Mouse (Mus musculus): ENCODE measurements around the gene B230104I21Rik.

B230104I21Rik gene

GRCm38 (mm10) chr4:154393196-154394122 lies 57.5 kb downstream of the B230104I21Rik start:
- no peak for DNase-seq (ENCODE audit: low spot score)

DNA sequence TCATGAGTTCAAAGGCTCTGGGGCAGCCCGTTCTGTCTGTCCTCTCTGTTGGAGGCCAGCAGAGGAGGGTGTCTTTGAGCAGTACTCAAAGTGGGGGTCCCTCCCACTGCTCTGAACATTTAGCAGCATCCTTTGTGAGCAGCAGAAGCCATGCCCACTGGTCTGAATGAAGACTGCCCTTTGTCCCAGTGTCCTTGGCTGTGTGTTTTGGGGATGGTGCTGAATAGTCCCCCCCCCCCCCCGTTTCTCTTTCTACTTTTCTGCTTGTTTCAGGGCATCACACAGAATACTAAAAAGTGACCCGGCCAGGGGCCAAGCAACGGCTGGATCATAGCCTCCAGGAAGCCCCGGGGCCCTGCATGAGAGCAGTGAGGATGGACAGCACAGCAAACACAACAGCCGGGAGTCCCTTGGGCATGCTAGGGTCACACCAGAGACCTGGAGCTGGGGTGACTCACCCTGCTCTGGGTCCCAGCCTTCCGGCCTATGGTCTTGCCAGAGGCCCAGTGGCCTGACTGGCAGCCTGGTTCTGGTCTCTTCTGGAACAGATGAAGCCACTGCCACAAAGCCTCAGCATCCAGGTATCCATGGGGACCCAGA lies 58.3 kb downstream of the B230104I21Rik start:
- no peak for DNase-seq (ENCODE audit: low spot score)

- DNase-seq (ENCODE audit: low spot score) = no peak
Measured at GRCm38 (mm10) chr4:154396652-154397301, 60.9 kb downstream of the B230104I21Rik start.

Data from layer of hippocampus, adult 9-10 months (tissue).